Mouse (Mus musculus): ENCODE results near the gene Ifna5. TPM values are rescaled to one million over a fixed set of nuclear protein-coding genes. Genes with fewer than 3 reads are reported as not detected.

The Ifna5 gene
- polyA plus RNA-seq (2012; rRNA removed) = not detected in 2 replicates

DNA sequence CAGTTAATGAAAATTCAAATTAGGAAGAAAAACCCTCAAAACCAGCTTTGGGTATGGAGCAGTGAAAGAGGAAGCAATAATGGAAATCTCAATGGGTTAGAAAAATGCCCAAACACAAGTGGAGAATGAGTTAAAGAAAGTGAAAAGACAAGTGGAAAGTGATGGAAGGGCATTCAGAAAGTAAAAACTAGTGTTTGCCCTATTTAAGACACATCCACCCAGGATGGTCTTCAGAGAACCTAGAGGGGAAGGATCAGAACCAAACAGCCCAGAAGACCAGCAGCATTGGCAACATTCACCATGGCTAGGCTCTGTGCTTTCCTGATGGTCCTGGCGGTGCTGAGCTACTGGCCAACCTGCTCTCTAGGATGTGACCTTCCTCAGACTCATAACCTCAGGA is at the start of gene Ifna5:
Gene Ifna5, plus strand, starts transcription at position 301 of the 400 bp plus-strand sequence.

DNA sequence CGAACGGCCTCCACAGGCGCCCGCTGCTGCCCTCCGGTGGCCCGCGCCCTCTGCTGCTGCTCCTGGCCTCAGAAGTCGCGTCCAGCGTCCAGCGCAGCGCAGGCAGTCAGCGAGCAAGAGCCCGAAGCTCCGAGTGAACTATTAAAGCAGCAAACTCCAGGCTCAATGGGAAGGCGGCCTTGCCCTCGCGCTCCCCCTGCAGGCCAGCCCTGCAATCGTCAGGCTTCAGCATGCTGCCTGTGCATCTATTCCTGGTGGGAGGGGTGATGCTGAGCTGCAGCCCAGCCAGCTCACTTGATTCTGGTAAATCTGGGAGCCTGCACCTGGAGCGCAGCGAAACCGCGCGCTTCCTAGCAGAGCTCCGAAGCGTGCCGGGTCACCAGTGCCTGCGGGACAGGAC is 46.9 kb upstream of the Ifna5 start, which contains the start of gene Gm13277:
Gene Gm13277, plus strand, starts transcription at position 231 of the 400 bp plus-strand sequence.

DNA sequence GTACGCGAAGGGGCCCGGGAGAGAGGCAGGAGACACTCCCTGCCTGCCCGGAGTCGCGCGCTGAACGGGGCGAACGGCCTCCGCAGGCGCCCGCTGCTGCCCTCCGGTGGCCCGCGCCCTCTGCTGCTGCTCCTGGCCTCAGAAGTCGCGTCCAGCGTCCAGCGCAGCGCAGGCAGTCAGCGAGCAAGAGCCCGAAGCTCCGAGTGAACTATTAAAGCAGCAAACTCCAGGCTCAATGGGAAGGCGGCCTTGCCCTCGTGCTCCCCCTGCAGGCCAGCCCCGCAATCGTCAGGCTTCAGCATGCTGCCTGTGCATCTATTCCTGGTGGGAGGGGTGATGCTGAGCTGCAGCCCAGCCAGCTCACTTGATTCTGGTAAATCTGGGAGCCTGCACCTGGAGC is 44.1 kb upstream of the Ifna5 start, which contains the start of gene Gm13278:
Gene Gm13278, plus strand, starts transcription at position 301 of the 400 bp plus-strand sequence.

DNA sequence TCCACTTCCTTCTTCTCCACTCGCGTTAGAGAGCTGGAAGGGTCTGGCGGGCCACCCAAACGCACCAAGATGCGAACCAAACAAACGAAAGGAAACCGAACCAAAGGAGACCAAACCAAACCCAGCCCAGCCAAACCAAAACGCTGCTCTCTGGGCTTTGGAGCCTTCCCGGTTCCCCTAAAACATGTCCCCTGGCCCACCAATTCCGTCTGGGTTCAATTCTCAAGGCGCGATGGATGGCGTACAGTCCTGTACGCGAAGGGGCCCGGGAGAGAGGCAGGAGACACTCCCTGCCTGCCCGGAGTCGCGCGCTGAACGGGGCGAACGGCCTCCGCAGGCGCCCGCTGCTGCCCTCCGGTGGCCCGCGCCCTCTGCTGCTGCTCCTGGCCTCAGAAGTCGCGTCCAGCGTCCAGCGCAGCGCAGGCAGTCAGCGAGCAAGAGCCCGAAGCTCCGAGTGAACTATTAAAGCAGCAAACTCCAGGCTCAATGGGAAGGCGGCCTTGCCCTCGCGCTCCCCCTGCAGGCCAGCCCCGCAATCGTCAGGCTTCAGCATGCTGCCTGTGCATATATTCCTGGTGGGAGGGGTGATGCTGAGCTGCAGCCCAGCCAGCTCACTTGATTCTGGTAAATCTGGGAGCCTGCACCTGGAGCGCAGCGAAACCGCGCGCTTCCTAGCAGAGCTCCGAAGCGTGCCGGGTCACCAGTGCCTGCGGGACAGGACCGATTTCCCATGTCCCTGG is 41.2 kb upstream of the Ifna5 start, which contains the start of gene Gm13275:
Gene Gm13275, plus strand, starts transcription at position 552 of the 740 bp plus-strand sequence.

DNA sequence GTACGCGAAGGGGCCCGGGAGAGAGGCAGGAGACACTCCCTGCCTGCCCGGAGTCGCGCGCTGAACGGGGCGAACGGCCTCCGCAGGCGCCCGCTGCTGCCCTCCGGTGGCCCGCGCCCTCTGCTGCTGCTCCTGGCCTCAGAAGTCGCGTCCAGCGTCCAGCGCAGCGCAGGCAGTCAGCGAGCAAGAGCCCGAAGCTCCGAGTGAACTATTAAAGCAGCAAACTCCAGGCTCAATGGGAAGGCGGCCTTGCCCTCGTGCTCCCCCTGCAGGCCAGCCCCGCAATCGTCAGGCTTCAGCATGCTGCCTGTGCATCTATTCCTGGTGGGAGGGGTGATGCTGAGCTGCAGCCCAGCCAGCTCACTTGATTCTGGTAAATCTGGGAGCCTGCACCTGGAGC is 38.2 kb upstream of the Ifna5 start, which contains the start of gene Gm13279:
Gene Gm13279, plus strand, starts transcription at position 301 of the 400 bp plus-strand sequence.

DNA sequence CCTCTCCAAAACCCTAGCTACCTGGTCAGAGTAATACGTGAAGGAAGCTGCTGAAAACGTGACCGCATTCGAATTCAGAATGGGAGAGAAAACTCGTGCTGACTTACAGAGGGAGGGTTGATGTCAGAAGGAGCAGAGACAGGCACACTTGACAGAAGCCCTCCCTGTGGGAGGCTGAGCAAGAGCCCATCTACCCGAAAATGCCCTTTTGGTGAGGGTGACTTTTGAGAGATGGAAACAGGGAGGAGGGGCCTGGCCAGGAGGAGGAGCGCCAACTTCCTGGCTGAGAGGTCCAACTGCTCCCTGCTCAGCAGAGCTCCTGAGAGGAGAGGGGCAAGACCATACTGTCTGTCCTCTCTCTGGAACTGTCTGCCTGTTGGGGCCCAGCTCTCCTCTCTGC is 36.0 kb upstream of the Ifna5 start, which contains the start of gene Gm13285:
Gene Gm13285, plus strand, starts transcription at position 301 of the 400 bp plus-strand sequence.

DNA sequence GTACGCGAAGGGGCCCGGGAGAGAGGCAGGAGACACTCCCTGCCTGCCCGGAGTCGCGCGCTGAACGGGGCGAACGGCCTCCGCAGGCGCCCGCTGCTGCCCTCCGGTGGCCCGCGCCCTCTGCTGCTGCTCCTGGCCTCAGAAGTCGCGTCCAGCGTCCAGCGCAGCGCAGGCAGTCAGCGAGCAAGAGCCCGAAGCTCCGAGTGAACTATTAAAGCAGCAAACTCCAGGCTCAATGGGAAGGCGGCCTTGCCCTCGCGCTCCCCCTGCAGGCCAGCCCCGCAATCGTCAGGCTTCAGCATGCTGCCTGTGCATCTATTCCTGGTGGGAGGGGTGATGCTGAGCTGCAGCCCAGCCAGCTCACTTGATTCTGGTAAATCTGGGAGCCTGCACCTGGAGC is 32.4 kb upstream of the Ifna5 start, which contains the start of gene Gm13287:
Gene Gm13287, plus strand, starts transcription at position 301 of the 400 bp plus-strand sequence.

DNA sequence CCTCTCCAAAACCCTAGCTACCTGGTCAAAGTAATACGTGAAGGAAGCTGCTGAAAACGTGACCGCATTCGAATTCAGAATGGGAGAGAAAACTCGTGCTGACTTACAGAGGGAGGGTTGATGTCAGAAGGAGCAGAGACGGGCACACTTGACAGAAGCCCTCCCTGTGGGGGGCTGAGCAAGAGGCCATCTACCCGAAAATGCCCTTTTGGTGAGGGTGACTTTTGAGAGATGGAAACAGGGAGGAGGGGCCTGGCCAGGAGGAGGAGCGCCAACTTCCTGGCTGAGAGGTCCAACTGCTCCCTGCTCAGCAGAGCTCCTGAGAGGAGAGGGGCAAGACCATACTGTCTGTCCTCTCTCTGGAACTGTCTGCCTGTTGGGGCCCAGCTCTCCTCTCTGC is 30.1 kb upstream of the Ifna5 start, which contains the start of gene Gm13288:
Gene Gm13288, plus strand, starts transcription at position 301 of the 400 bp plus-strand sequence.

DNA sequence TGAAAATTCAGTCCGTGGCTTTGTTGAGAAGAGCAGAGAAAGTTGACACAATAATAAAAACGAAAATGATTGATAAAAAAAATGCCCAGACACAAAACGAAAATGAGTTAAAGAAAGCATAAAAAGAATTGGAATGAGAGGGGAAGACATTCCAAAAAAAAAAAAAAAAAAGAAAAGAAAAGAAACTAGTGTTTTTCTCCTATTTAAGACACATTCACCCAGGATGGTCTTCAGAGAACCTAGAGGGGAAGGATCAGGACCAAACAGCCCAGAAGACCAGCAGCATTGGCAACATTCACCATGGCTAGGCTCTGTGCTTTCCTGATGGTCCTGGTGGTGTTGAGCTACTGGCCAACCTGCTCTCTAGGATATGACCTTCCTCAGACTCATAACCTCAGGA is 19.4 kb upstream of the Ifna5 start, which contains the start of gene Ifna7:
Gene Ifna7, plus strand, starts transcription at position 301 of the 400 bp plus-strand sequence.

DNA sequence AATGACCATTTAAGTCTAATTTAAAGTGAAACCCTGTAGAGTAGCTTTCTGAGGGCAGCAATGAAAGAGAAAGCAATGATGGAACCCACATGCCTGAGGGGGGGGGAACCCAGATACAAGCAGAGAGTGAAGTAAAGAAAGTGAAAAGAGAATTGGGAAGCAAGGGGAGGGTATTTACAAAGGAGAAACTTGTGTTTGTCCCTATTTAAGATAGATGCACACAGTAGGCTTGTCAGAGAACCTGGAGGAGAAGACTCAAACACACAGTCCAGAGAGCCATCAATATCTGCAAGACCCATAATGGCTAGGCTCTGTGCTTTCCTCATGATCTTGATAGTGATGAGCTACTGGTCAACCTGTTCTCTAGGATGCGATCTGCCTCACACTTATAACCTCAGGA is 15.7 kb upstream of the Ifna5 start, which contains the start of gene Ifna11:
Gene Ifna11, plus strand, starts transcription at position 301 of the 400 bp plus-strand sequence.

DNA sequence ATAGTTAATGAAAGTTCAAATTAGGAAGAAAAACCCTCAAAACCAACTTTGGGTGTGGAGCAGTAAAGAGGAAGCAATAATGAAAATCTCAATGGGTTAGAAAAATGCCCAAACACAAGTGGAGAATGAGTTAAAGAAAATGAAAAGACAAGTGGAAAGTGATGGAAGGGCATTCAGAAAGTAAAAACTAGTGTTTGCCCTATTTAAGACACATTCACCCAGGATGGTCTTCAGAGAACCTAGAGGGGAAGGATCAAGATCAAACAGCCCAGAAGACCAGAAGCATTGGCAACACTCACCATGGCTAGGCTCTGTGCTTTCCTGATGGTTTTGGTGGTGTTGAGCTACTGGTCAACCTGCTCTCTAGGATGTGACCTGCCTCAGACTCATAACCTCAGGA is 8.2 kb upstream of the Ifna5 start, which contains the start of gene Ifna6:
Gene Ifna6, plus strand, starts transcription at position 301 of the 400 bp plus-strand sequence.

DNA sequence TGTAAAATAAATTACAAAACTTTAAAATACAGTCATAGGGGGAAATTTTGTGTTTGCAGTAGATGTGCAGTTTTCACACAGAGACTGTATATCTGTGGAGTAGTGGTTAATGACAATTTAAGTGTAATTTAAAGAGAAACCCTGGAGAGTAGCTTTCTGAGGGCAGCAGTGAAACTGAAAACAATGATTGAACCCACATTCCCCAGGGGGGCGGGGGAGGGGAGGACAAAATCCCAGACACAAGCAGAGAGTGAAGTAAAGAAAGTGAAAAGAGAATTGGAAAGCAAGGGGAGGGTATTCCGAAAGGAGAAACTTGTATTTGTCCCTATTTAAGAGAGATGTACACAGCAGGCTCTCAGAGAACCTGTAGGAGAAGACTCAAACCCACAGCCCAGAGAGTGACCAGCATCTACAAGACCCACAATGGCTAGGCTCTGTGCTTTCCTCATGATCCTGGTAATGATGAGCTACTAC is 6.2 kb downstream of the Ifna5 start, which contains the start of gene Ifna4:
Gene Ifna4, plus strand, starts transcription at position 424 of the 474 bp plus-strand sequence.

DNA sequence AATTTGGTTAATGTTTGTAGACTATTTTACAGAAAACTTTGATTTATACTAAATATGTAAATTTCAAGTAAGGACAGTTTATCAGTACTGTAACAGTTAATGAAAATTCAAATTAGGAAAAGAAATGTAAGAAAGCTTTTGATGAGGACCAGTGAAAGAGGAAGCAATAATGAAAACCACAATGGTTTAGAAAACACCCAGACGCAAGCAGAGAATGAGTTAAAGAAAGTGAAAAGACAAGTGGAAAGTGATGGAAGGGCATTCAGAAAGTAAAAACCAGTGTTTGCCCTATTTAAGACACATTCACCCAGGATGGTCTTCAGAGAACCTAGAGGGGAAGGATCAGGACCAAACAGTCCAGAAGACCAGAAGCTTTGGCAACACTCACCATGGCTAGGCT is 14.4 kb downstream of the Ifna5 start, which contains the start of gene Ifna1:
Gene Ifna1, plus strand, starts transcription at position 390 of the 400 bp plus-strand sequence.

DNA sequence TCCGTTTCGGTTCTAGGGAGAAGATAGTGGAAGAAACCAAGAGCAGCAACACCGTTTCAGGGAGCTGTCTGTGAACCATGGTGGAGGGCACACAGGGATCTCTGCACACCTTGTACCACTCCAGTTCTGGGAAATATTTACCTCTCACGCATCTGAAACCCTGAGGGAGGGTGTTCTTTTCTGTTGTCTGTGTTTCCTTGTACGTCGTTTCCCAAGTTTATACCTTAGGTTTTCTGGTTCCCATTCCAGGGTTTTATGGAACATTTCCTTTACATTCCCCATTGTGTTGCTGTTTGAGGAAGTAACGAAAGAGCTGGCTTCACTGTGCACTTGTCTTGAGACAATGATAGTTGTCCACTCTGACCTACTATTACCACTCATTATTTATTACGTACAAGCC is 44.8 kb downstream of the Ifna5 start, which contains the start of gene Ifne:
Gene Ifne, minus strand, starts transcription at position 101 of the 400 bp plus-strand sequence.

Other genes with a start within 250 kb of the Ifna5 start
- not detected in 2 replicates for gene Ifna9, start 243.1 kb upstream of the Ifna5 start, polyA plus RNA-seq (2012; rRNA removed)
- gene Ifna12, start 232.1 kb upstream of the Ifna5 start, polyA plus RNA-seq (2012; rRNA removed) = not detected in 2 replicates
- gene C87499, start 201.1 kb upstream of the Ifna5 start, polyA plus RNA-seq (2012; rRNA removed) = not detected in 2 replicates
- gene Ifna13, start 191.1 kb upstream of the Ifna5 start, polyA plus RNA-seq (2012; rRNA removed) = not detected in 2 replicates
- not detected in 2 replicates for gene Ifna16, start 158.6 kb upstream of the Ifna5 start, polyA plus RNA-seq (2012; rRNA removed)
- gene Ifna2, start 151.6 kb upstream of the Ifna5 start, polyA plus RNA-seq (2012; rRNA removed) = not detected in 2 replicates
- gene Ifnab, start 144.2 kb upstream of the Ifna5 start, polyA plus RNA-seq (2012; rRNA removed) = not detected in 2 replicates
- gene Gm26566, start 113.7 kb upstream of the Ifna5 start, polyA plus RNA-seq (2012; rRNA removed) = 1.2 and 1.6 TPM in 2 replicates
- 43.1 and 44.2 TPM in 2 replicates for gene Klhl9, start 113.1 kb upstream of the Ifna5 start, polyA plus RNA-seq (2012; rRNA removed)
- gene Gm13271, start 80.7 kb upstream of the Ifna5 start, polyA plus RNA-seq (2012; rRNA removed) = not detected in 2 replicates
- 0.06 TPM in 1 of 2 replicates, not detected in the other for gene Gm13283, start 75.4 kb upstream of the Ifna5 start, polyA plus RNA-seq (2012; rRNA removed)
- gene Gm13290, start 61.7 kb upstream of the Ifna5 start, polyA plus RNA-seq (2012; rRNA removed) = not detected in 2 replicates
- gene Gm13289, start 58.6 kb upstream of the Ifna5 start, polyA plus RNA-seq (2012; rRNA removed) = not detected in 2 replicates
- not detected in 2 replicates for gene Gm13272, start 55.7 kb upstream of the Ifna5 start, polyA plus RNA-seq (2012; rRNA removed)
- gene Ifnz, start 53.4 kb upstream of the Ifna5 start, polyA plus RNA-seq (2012; rRNA removed) = not detected in 2 replicates
- gene Gm13276, start 49.8 kb upstream of the Ifna5 start, polyA plus RNA-seq (2012; rRNA removed) = not detected in 2 replicates
- gene Gm13277, start 46.9 kb upstream of the Ifna5 start, polyA plus RNA-seq (2012; rRNA removed) = not detected in 2 replicates
- not detected in 2 replicates for gene Gm13278, start 44.0 kb upstream of the Ifna5 start, polyA plus RNA-seq (2012; rRNA removed)
- not detected in 2 replicates for gene Gm13275, start 41.0 kb upstream of the Ifna5 start, polyA plus RNA-seq (2012; rRNA removed)
- not detected in 2 replicates for gene Gm13279, start 38.1 kb upstream of the Ifna5 start, polyA plus RNA-seq (2012; rRNA removed)
- not detected in 2 replicates for gene Gm13285, start 35.9 kb upstream of the Ifna5 start, polyA plus RNA-seq (2012; rRNA removed)
- gene Gm13287, start 32.3 kb upstream of the Ifna5 start, polyA plus RNA-seq (2012; rRNA removed) = not detected in 2 replicates
- gene Gm13288, start 30.0 kb upstream of the Ifna5 start, polyA plus RNA-seq (2012; rRNA removed) = 0.01 TPM in 1 of 2 replicates, not detected in the other
- gene Ifna7, start 19.3 kb upstream of the Ifna5 start, polyA plus RNA-seq (2012; rRNA removed) = not detected in 2 replicates
- gene Ifna11, start 15.6 kb upstream of the Ifna5 start, polyA plus RNA-seq (2012; rRNA removed) = not detected in 2 replicates
- not detected in 2 replicates for gene Ifna6, start 8.1 kb upstream of the Ifna5 start, polyA plus RNA-seq (2012; rRNA removed)
- gene Ifna4, start 6.3 kb downstream of the Ifna5 start, polyA plus RNA-seq (2012; rRNA removed) = not detected in 2 replicates
- not detected in 2 replicates for gene Ifna1, start 14.6 kb downstream of the Ifna5 start, polyA plus RNA-seq (2012; rRNA removed)
- gene Ifne, start 44.7 kb downstream of the Ifna5 start, polyA plus RNA-seq (2012; rRNA removed) = not detected in 2 replicates